Comparison of ENCODE assay signal across 12 mouse cellular contexts in genomic region chr1:34793304-34794300, GRCm38 (mm10). TPM values are rescaled to one million over a fixed set of nuclear protein-coding genes. Genes with fewer than 3 reads are reported as not detected.
DNase-seq lines count a peak whose midpoint lies in the region; ATAC-seq and TF ChIP-seq lines count a peak whose summit lies in the region.
"Had no signal": no experiment of that assay in that cellular context is flagged by ENCODE, and none has a peak within 500 bp of the region (broad histone marks: within the 10 kb centered on the region; RNA-seq: fewer than 3 reads in every experiment).

No protein-coding gene starts in this region.

- H3K9ac ChIP-seq in lung, embryonic 14.5 days, result no peak overlapping the region
- no peak overlapping the region for H3K9ac ChIP-seq in hindbrain, embryonic 13.5 days
- no peak overlapping the region for H3K9ac ChIP-seq in neural tube, embryonic 15.5 days (replicated peaks)
- H3K9ac ChIP-seq: heart, embryonic 13.5 days; limb, embryonic 15.5 days had no signal

- H3K4me1 ChIP-seq in lung, embryonic 14.5 days (ENCODE audit: insufficient read depth), result no peaks in the 10 kb centered on the region
- H3K4me1 ChIP-seq in hindbrain, embryonic 13.5 days (replicated peaks), result peaks cover 11% of the 10 kb centered on the region
- H3K4me1 ChIP-seq in neural tube, embryonic 15.5 days, result peaks cover 10% of the 10 kb centered on the region

- no peak overlapping the region for H3K27ac ChIP-seq in lung, embryonic 14.5 days (ENCODE audit: low read depth)
- H3K27ac ChIP-seq in hindbrain, embryonic 13.5 days, result peak overlapping the region; percentile 62
- peak overlapping the region; percentile 23; the same call in 1 of the 2 replicates for H3K27ac ChIP-seq in neural tube, embryonic 15.5 days (replicated peaks)
- H3K27ac ChIP-seq: heart, embryonic 13.5 days; limb, embryonic 15.5 days had no signal

- ATAC-seq in lung, embryonic 14.5 days (ENCODE audit: insufficient read depth), result peak; percentile 45; the same call in 1 of the 2 replicates
- ATAC-seq in hindbrain, embryonic 13.5 days (ENCODE audit: low FRiP score), result peak; percentile 69
- ATAC-seq in neural tube, embryonic 15.5 days (ENCODE audit: low FRiP score), result peak; percentile 74
- no peak for ATAC-seq in erythroid progenitor cell, adult 5-6 weeks (replicated peaks; ENCODE audit: low FRiP score, poor library complexity, severe bottlenecking)

- no peaks in the 10 kb centered on the region for H3K9me3 ChIP-seq in lung, embryonic 14.5 days (ENCODE audit: low read depth, low read length)
- H3K9me3 ChIP-seq in hindbrain, embryonic 13.5 days, result no peaks in the 10 kb centered on the region
- no peaks in the 10 kb centered on the region for H3K9me3 ChIP-seq in neural tube, embryonic 15.5 days (replicated peaks)
- H3K9me3 ChIP-seq: heart, embryonic 13.5 days; limb, embryonic 15.5 days had no signal

- WGBS in lung, embryonic 14.5 days, result 50% methylated on average over 19 of the region's 19 CpGs
- 68% methylated on average over 19 of the region's 19 CpGs for WGBS in hindbrain, embryonic 13.5 days
- 63% methylated on average over 19 of the region's 19 CpGs for WGBS in neural tube, embryonic 15.5 days

- DNase-seq in lung, embryonic 14.5 days, result peak; percentile 81
- no peak for DNase-seq in lung, postnatal 14 days
- DNase-seq in embryo, embryonic 11 days, result peak; percentile 59
- no peak for DNase-seq in MN1 (ENCODE audit: low spot score)
- DNase-seq: kidney, postnatal 36 days; spleen, adult 18-20 months had no signal

- no peak overlapping the region for H3K4me2 ChIP-seq in lung, embryonic 14.5 days
- no peak overlapping the region for H3K4me2 ChIP-seq in hindbrain, embryonic 13.5 days
- H3K4me2 ChIP-seq in neural tube, embryonic 15.5 days, result no peak overlapping the region
- H3K4me2 ChIP-seq: heart, embryonic 13.5 days; limb, embryonic 15.5 days had no signal

- H3K27me3 ChIP-seq in lung, embryonic 14.5 days (ENCODE audit: insufficient read depth, low read length), result no peaks in the 10 kb centered on the region
- H3K27me3 ChIP-seq in hindbrain, embryonic 13.5 days, result no peaks in the 10 kb centered on the region
- H3K27me3 ChIP-seq in neural tube, embryonic 15.5 days (replicated peaks), result no peaks in the 10 kb centered on the region
- H3K27me3 ChIP-seq: heart, embryonic 13.5 days; limb, embryonic 15.5 days had no signal

- H3K36me3 ChIP-seq in lung, embryonic 14.5 days (ENCODE audit: insufficient read depth), result no peaks in the 10 kb centered on the region
- peaks cover 3% of the 10 kb centered on the region; the same call in 1 of the 2 replicates for H3K36me3 ChIP-seq in hindbrain, embryonic 13.5 days
- no peaks in the 10 kb centered on the region for H3K36me3 ChIP-seq in neural tube, embryonic 15.5 days
- H3K36me3 ChIP-seq: heart, embryonic 13.5 days; limb, embryonic 15.5 days had no signal

- no peak for TF ChIP-seq CTCF in lung, embryonic 14.5 days (IDR thresholded peaks at IDR 0.05; ENCODE audit: low read depth)

- no peak overlapping the region for H3K4me3 ChIP-seq in lung, embryonic 14.5 days (ENCODE audit: low read depth, low read length)
- no peak overlapping the region for H3K4me3 ChIP-seq in hindbrain, embryonic 13.5 days
- H3K4me3 ChIP-seq in neural tube, embryonic 15.5 days (replicated peaks), result no peak overlapping the region
- H3K4me3 ChIP-seq: erythroblast, embryonic 14.5 days; heart, embryonic 13.5 days; limb, embryonic 15.5 days had no signal

RNA-seq across cellular contexts. Expression of gene Fam168b, which starts 49.3 kb away (rescaled TPM):
- 76.9 and 86.0 TPM in 2 replicates for polyA plus RNA-seq in lung, embryonic 14.5 days (2014; fragmentation: Nextera tagmentation; extraction: Ambion mirVana)
- polyA plus RNA-seq in hindbrain, embryonic 13.5 days (2015; fragmentation: Nextera tagmentation; extraction: Ambion mirVana), result 124 and 127 TPM in 2 replicates
- 107 and 119 TPM in 2 replicates for polyA plus RNA-seq in neural tube, embryonic 15.5 days (2015; fragmentation: Nextera tagmentation; extraction: Ambion mirVana)
- total RNA-seq in erythroid progenitor cell, adult 5-6 weeks (2015; ENCODE audit: low replicate concordance), result 13.0 and 22.7 TPM in 2 replicates
- total RNA-seq in erythroid progenitor cell, adult 5-6 weeks (2017; ENCODE audit: low replicate concordance), result 21.2 and 33.5 TPM in 2 replicates

RNA-seq across cellular contexts. Expression of gene Plekhb2, which starts 56.2 kb away (rescaled TPM):
- 26.8 and 27.9 TPM in 2 replicates for polyA plus RNA-seq in lung, embryonic 14.5 days (2014; fragmentation: Nextera tagmentation; extraction: Ambion mirVana)
- 68.7 and 71.8 TPM in 2 replicates for polyA plus RNA-seq in hindbrain, embryonic 13.5 days (2015; fragmentation: Nextera tagmentation; extraction: Ambion mirVana)
- 81.7 and 84.0 TPM in 2 replicates for polyA plus RNA-seq in neural tube, embryonic 15.5 days (2015; fragmentation: Nextera tagmentation; extraction: Ambion mirVana)
- total RNA-seq in erythroid progenitor cell, adult 5-6 weeks (2015; ENCODE audit: low replicate concordance), result 8.0 and 26.7 TPM in 2 replicates
- total RNA-seq in erythroid progenitor cell, adult 5-6 weeks (2017; ENCODE audit: low replicate concordance), result 2.5 and 2.7 TPM in 2 replicates

Comparison
In these comparisons a context has a peak if more than half of its experiments do, and no peak if none do; other contexts are left out.
1. DNase-seq: peak in lung, embryonic 14.5 days (single experiment) and embryo, embryonic 11 days (single experiment); none in lung, postnatal 14 days (single experiment) and MN1 (single experiment).